Mouse (Mus musculus): ENCODE data around the gene Zfp981. TPM values are rescaled to one million over a fixed set of nuclear protein-coding genes. Genes with fewer than 3 reads are reported as not detected.
"Not testable (repeated sequence)": the region's sequence is repeated elsewhere in the genome, so short reads cannot be mapped to it uniquely, and the experiment has no call there.

Gene Zfp981
- polyA plus RNA-seq (2016; fragmentation: Nextera tagmentation; extraction: Ambion mirVana): 0.09 and 0.11 TPM in 2 replicates

DNA sequence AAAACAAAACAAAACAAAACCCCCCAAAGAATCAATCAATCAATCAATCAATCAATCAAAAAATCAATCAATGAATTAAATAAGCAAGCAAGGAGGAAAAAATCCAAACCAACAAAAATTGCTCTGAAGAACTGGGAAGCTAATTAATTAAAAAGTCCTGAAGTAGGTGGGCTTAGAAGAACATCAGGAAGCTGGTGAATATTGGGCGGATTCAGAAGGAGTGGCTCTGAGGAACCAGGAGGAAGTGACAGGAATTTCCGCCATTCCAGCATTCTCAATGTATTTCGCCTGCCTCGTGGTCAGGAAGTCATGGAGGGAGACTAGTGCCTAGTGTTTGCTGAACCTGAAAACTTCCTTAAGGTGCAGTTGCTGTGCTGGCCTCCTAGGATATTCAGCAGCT is at the start of gene Zfp981:
Zfp981 (plus strand) TSS at position 301 of the 400 bp plus-strand sequence.
- H3K9me3 ChIP-seq: peaks cover 17% of the 10 kb centered on the region
- WGBS: 79% methylated on average over 4 of the region's 4 CpGs

DNA sequence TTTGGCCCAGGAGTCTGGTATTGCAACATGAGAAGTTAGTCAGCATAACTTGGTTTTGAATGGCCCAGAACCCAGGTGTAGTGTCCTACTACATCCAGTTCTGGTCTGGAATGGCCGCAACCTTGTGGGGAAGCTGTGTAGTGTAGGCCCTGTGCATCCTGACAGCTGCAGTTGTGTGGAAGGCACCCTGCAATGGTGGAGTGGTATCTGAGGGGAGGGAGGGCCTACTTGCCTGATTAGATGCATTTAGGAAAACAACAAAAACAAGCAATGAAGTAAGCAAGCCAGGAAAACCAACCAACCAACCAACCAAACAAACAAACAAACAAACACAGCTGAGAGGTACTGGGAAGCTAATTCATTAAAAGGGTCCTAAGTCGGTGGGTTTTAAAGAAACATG is 49.3 kb upstream of the Zfp981 start:
- DNase-seq (ENCODE audit: low spot score): peak; percentile 74
- Histone ChIP-seq H3K9me3 (peaks cover 46% of the 10 kb centered on the region), H3K36me3 (peaks cover 15% of the 10 kb centered on the region)
- H3K27me3 ChIP-seq (ENCODE audit: insufficient read depth, poor library complexity, severe bottlenecking); H3K4me1 ChIP-seq; H3K4me3 ChIP-seq; H3K27ac ChIP-seq: not testable (repeated sequence)
- WGBS: 86% methylated on average over 2 of the region's 2 CpGs

More for the DNA sequence above, at the start of gene Zfp981:
- not testable (repeated sequence) for H3K27ac ChIP-seq; H3K4me1 ChIP-seq; H3K4me3 ChIP-seq; DNase-seq (ENCODE audit: low spot score); H3K27me3 ChIP-seq (ENCODE audit: insufficient read depth, poor library complexity, severe bottlenecking); H3K36me3 ChIP-seq

DNA sequence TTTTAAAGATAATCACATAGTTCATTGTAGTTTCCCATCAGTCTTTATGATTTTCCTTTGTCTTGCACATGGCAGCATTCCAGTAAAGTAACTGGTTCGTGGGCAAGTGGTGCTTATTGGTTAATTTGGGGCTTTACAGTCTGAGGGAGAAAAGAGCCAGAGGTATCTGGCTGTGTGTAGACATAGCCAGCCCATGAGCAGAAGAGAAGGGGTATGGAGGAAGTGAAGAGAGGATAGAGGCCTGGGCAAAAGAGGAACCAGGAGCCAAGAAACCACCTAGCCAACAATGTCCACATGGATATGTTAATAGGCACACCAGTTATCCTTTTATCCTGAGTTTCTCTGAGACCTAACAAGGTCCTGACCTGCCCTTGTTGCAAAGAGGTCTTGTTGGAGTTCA is 47.7 kb upstream of the Zfp981 start:
- peaks cover 52% of the 10 kb centered on the region for H3K9me3 ChIP-seq
- H3K4me3 ChIP-seq; H3K27me3 ChIP-seq (ENCODE audit: insufficient read depth, poor library complexity, severe bottlenecking); H3K36me3 ChIP-seq; H3K4me1 ChIP-seq; H3K27ac ChIP-seq: not testable (repeated sequence)
- 73% methylated on average over 1 of the region's 1 CpGs for WGBS
- DNase-seq (ENCODE audit: low spot score): peak; percentile 71

DNA sequence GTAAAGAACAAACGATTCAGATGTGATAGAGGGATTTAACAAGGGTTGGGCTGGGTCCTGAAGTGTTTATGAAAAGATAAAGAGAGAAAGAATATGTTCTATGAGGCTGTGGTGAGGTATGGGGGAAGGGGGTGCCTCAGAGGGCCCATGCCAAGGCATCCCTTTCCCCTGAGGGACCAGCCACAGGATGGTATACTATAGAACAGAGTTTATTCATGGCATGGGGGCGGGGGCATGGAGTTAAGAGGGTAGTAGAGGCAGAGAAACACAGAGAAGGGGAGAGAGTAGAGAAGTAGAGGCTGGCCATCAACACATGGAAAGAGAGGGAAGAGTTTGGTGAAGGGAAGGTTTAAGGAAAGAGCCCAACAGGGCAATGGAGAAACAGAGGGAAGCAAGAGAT is 46.9 kb upstream of the Zfp981 start:
- H3K4me3 ChIP-seq: no peak overlapping the region
- peak; percentile 28 for DNase-seq (ENCODE audit: low spot score)
- H3K4me1 ChIP-seq: no peaks in the 10 kb centered on the region
- peaks cover 55% of the 10 kb centered on the region for H3K9me3 ChIP-seq
- H3K36me3 ChIP-seq: peaks cover 7% of the 10 kb centered on the region; the same call in 1 of the 2 replicates
- H3K27ac ChIP-seq: no peak overlapping the region
- WGBS: 46% methylated on average over 2 of the region's 2 CpGs
- H3K27me3 ChIP-seq (ENCODE audit: insufficient read depth, poor library complexity, severe bottlenecking): no peaks in the 10 kb centered on the region

DNA sequence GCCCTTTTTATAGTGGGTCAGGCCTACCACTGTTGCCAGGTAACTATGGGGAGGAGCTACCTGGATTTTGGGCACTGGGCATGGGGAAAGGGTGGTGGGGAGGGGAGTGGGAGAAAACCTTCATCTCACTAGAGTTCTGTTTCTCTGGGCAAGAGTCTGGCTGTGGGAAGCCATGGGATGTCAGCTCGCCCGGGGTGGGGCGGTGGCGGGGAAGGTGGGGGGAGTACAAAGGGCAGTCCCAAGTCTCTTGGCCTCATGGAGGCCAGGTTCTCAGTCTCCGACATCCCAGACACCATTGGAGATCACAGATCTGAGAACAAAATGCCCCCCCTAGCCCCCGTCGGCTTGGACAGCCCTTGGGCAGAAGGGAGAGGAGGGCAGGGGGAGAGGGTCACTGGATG is 46.5 kb upstream of the Zfp981 start:
- Histone ChIP-seq H3K27ac (no peak overlapping the region), H3K4me3 (no peak overlapping the region), H3K4me1 (no peaks in the 10 kb centered on the region), H3K9me3 (peaks cover 56% of the 10 kb centered on the region), H3K27me3 (ENCODE audit: insufficient read depth, poor library complexity, severe bottlenecking) (no peaks in the 10 kb centered on the region), H3K36me3 (peaks cover 7% of the 10 kb centered on the region; the same call in 1 of the 2 replicates)
- DNase-seq (ENCODE audit: low spot score): peak; percentile 84
- WGBS: 92% methylated on average over 7 of the region's 7 CpGs

DNA sequence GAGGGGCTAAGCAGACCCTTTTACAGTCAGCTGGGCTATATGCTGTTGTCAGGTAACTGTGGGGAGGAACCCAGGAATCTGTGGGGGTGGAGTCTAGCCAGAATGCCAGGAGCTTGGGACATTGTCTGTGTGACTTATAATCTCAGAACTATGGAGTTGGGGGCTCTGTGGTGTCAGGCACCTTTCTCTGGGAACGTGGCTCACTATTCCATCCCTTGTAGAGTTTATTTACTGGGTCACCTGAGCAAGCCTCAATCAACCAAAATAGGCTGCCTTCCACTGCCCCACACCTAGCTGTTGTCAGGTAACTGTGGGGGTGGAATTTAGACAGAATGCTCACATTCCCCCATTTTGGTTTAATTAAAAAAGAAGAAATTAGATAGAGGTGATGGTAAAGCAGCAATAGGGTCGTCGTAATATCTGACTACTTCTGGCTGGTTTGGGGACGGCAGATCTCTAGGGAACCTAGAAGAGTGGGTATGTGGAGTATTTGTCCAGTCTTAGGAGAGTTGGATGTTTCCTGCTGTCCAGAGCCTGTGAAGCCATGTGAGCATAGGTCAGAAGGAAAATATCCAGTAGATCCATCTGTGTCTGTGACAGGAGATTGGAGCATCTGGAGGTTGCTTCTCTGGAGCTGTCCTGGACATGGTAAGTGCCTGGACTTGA is 45.6 kb upstream of the Zfp981 start:
- H3K4me3 ChIP-seq: no peak overlapping the region
- H3K9me3 ChIP-seq: peaks cover 59% of the 10 kb centered on the region
- H3K36me3 ChIP-seq: peaks cover 7% of the 10 kb centered on the region; the same call in 1 of the 2 replicates
- no peaks in the 10 kb centered on the region for H3K4me1 ChIP-seq
- peak; percentile 72 for DNase-seq (ENCODE audit: low spot score)
- no peaks in the 10 kb centered on the region for H3K27me3 ChIP-seq (ENCODE audit: insufficient read depth, poor library complexity, severe bottlenecking)
- 73% methylated on average over 4 of the region's 4 CpGs for WGBS
- H3K27ac ChIP-seq: no peak overlapping the region

DNA sequence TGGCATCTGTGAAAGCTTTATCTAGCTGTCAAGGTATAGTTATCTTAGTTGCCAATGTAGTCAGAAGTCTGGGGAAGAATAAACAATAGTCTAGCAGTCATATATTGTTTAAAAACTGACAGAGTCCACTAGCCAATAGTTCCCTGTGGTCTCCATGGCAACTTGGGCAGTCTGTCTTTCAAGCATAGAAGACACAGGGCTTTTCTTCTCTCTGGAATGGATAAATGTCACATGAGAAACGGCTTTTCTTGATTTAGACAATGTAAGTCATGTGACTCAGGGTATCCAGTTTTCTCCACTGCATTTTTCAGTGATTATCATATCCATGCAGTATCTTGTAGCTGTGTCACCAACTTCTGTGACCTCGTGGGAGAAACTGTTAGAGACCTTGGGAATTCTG is 44.7 kb upstream of the Zfp981 start:
- H3K9me3 ChIP-seq: peaks cover 59% of the 10 kb centered on the region
- no peak for DNase-seq (ENCODE audit: low spot score)
- no peaks in the 10 kb centered on the region for H3K27me3 ChIP-seq (ENCODE audit: insufficient read depth, poor library complexity, severe bottlenecking)
- no peak overlapping the region for H3K4me3 ChIP-seq
- peaks cover 7% of the 10 kb centered on the region; the same call in 1 of the 2 replicates for H3K36me3 ChIP-seq
- 72% methylated on average over 2 of the region's 2 CpGs for WGBS
- no peaks in the 10 kb centered on the region for H3K4me1 ChIP-seq
- no peak overlapping the region for H3K27ac ChIP-seq

DNA sequence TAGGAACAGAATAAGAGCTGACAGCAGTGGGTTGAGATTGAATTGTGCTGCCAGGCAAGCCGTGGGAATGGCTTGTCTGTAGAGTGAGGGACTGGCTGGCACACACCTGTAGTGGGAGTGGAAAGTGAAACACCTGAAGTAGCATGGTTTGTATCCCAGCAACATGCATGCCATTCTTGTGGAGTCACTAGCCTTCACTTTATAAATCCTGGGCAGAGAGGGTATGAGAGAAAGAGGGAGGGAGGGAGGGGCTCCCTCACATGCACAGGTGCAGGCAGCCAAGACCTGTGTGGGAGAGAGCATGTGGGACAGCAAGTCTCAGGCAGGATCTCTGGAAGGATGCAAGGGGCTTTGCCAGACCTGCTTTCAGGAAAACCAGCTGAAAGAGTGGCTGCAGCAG is 44.1 kb upstream of the Zfp981 start:
- Histone ChIP-seq H3K4me3 (no peak overlapping the region), H3K4me1 (no peaks in the 10 kb centered on the region), H3K36me3 (peaks cover 4% of the 10 kb centered on the region; the same call in 1 of the 2 replicates), H3K27me3 (ENCODE audit: insufficient read depth, poor library complexity, severe bottlenecking) (no peaks in the 10 kb centered on the region), H3K27ac (no peak overlapping the region), H3K9me3 (peaks cover 55% of the 10 kb centered on the region)
- no peak for DNase-seq (ENCODE audit: low spot score)
- WGBS: 82% methylated on average over 1 of the region's 1 CpGs

DNA sequence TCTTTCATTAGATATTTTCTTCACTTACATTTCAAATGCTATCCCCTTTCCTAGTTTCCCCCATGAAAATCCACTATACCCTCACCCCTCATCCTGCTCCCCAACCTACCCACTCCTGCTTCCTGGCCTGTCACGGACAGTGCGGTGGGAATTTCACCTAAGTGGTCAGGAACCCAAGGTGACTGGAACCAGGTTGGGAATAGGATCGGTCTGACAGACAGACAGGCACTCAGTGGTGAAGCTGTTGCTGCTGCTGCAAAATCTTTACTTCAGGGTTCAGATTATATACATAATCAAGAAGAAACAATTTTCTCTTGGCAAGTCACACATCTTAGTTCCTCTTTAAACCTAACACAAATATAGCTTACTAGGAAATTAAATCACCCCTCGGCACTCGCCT is 42.0 kb upstream of the Zfp981 start:
- H3K4me3 ChIP-seq; DNase-seq (ENCODE audit: low spot score); H3K4me1 ChIP-seq; H3K36me3 ChIP-seq; H3K27me3 ChIP-seq (ENCODE audit: insufficient read depth, poor library complexity, severe bottlenecking); H3K27ac ChIP-seq: not testable (repeated sequence)
- peaks cover 47% of the 10 kb centered on the region for H3K9me3 ChIP-seq
- 83% methylated on average over 5 of the region's 5 CpGs for WGBS

DNA sequence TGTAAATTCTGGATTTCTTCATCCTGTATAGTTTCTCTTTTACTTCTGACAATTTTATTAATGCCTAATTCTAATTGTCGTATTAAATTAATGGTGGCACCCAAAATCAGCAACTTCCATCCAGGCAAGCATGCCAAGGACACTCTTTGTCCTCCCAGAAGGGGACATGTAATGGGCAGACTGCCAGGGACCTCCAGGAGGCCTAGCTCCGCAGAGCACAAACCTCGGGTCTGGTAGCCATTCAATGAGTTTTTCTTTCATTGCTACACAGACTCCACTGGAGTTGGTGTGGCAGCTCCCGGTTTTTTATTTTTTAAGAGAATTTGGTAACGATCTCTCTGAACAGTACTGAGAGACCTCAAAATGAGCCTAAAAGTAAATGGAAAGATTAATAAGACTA is 41.1 kb upstream of the Zfp981 start:
- not testable (repeated sequence) for H3K4me1 ChIP-seq; H3K4me3 ChIP-seq; H3K27me3 ChIP-seq (ENCODE audit: insufficient read depth, poor library complexity, severe bottlenecking); H3K27ac ChIP-seq; DNase-seq (ENCODE audit: low spot score)
- WGBS: 78% methylated on average over 5 of the region's 5 CpGs
- H3K9me3 ChIP-seq: peaks cover 47% of the 10 kb centered on the region
- H3K36me3 ChIP-seq: peaks cover 17% of the 10 kb centered on the region

DNA sequence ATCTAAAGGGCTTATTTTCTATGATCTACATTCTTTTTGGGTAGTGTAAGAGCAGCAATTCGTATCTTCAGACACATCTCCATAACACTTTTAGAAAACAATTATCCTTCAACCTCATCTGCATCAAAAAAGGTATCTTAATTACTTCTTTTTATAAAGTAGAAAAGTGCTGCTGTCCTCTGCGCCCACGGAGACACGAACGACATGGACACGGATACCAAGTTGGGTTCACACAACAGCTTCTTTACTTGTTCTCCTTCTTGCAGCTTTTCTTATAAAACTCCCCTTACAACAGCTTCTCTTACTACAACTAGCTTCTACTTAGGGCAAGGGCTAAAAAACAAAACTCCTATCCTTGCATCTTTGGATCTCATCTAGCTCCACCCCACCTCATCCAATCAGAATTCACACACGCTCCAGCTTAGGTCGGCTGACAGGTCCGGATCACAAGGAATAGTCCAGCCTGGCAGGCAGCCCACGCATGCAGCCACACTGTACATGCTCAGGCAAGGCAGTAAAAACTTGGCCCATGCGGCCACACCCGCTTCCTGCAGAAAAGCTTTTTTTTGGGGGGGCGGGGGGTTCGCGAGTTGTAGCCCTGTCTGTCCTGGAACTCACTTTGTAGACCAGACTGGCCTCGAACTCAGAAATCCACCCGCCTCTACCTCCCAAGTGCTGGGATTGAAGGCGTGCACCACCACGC is 38.0 kb upstream of the Zfp981 start:
- not testable (repeated sequence) for H3K27ac ChIP-seq; H3K4me3 ChIP-seq; H3K27me3 ChIP-seq (ENCODE audit: insufficient read depth, poor library complexity, severe bottlenecking); DNase-seq (ENCODE audit: low spot score); H3K4me1 ChIP-seq
- 90% methylated on average over 19 of the region's 19 CpGs for WGBS
- H3K36me3 ChIP-seq: peaks cover 15% of the 10 kb centered on the region
- H3K9me3 ChIP-seq: peaks cover 21% of the 10 kb centered on the region

DNA sequence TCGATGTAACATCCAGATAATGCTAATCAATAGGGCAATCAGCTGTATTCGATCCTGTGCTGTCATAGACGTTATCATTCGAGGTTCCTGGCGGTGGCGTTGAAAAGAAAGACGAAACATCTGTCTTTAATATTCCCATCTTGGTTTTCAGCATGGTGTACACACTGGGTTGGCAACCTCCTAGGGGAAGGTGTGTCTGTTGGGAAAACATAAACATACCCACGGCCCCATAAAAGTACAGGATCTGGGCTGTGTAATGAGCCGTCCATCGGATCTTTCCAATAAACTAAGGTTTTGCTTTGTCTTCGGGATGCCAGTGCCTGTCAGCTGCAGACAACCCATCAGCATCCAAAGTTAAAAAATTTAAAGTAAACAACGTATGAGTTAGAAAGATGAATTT is 31.8 kb upstream of the Zfp981 start:
- DNase-seq (ENCODE audit: low spot score); H3K4me3 ChIP-seq; H3K4me1 ChIP-seq; H3K27me3 ChIP-seq (ENCODE audit: insufficient read depth, poor library complexity, severe bottlenecking); H3K27ac ChIP-seq; H3K36me3 ChIP-seq: not testable (repeated sequence)
- peaks cover 20% of the 10 kb centered on the region for H3K9me3 ChIP-seq
- WGBS: 92% methylated on average over 11 of the region's 12 CpGs

DNA sequence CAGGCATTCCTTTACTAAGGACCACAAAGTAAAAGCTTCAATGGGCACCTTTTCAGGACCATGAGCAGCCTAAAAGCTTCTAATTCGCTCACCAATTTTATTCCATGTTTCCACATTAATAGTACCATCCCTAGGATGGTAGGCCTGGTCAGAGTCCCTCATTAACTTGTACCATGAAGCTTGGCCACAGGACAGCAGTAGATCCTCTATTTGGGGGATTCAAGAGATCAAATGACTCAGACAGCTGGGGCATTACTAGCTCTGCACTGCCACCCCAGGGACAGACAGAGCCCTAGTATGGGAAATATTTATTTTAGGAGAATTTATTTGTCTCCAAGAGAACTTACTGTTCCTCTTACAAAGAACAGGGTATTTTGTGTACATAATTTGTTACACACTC is 27.6 kb upstream of the Zfp981 start:
- H3K27me3 ChIP-seq (ENCODE audit: insufficient read depth, poor library complexity, severe bottlenecking); H3K36me3 ChIP-seq; H3K4me1 ChIP-seq; H3K27ac ChIP-seq; H3K4me3 ChIP-seq; DNase-seq (ENCODE audit: low spot score): not testable (repeated sequence)
- peaks cover 39% of the 10 kb centered on the region for H3K9me3 ChIP-seq
- WGBS: no CpG with 5 or more reads among the region's 1 CpGs
